Mouse (Mus musculus): Measurements from ENCODE around the gene Mc3r. TPM values are rescaled to one million over a fixed set of nuclear protein-coding genes. Genes with fewer than 3 reads are reported as not detected.

The Mc3r gene
- polyA plus RNA-seq, 1 experiment from 2014 or later = 0.13 TPM

DNA sequence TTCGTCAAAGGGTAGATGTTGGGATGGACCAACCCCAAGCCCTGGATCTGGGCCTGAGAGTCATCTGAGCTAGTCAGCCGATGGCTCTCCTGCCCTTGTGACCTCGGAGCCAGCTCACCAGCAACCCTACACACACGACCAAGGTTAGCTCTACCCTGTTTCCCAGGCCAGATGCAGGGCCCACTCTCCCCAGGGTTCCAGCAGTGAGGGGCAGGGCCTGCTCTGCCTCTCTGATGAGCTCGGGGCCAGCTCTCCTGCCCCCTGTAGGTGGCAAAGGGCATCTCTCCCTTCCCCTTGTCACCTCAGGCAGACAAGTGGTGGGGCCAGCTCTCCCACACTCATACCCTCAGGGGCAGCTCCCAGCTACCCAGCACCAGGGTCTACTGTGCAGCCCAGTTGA lies 29.1 kb upstream of the Mc3r start:
- H3K27ac ChIP-seq (ENCODE audit: low read depth, low read length) = no peak overlapping the region
- WGBS (ENCODE audit: insufficient replicate concordance) = 55% methylated on average over 5 of the region's 5 CpGs
- no peaks in the 10 kb centered on the region for H3K9me3 ChIP-seq (replicated peaks; ENCODE audit: control insufficient read depth, low read length)
- peaks cover 3% of the 10 kb centered on the region; the same call in 1 of the 2 replicates for H3K27me3 ChIP-seq (ENCODE audit: control insufficient read depth, insufficient read depth, low read length)
- ATAC-seq (replicated peaks; ENCODE audit: insufficient number of reproducible peaks, low FRiP score, low TSS enrichment) = no peak
- H3K4me1 ChIP-seq (ENCODE audit: control insufficient read depth, insufficient read depth, low read length) = no peaks in the 10 kb centered on the region
- H3K36me3 ChIP-seq (ENCODE audit: control insufficient read depth, insufficient read depth, low read length) = no peaks in the 10 kb centered on the region
- H3K4me2 ChIP-seq = no peak overlapping the region
- H3K4me3 ChIP-seq (ENCODE audit: low read depth, low read length) = no peak overlapping the region
- no peak overlapping the region for H3K9ac ChIP-seq (ENCODE audit: low read depth, low read length)

DNA sequence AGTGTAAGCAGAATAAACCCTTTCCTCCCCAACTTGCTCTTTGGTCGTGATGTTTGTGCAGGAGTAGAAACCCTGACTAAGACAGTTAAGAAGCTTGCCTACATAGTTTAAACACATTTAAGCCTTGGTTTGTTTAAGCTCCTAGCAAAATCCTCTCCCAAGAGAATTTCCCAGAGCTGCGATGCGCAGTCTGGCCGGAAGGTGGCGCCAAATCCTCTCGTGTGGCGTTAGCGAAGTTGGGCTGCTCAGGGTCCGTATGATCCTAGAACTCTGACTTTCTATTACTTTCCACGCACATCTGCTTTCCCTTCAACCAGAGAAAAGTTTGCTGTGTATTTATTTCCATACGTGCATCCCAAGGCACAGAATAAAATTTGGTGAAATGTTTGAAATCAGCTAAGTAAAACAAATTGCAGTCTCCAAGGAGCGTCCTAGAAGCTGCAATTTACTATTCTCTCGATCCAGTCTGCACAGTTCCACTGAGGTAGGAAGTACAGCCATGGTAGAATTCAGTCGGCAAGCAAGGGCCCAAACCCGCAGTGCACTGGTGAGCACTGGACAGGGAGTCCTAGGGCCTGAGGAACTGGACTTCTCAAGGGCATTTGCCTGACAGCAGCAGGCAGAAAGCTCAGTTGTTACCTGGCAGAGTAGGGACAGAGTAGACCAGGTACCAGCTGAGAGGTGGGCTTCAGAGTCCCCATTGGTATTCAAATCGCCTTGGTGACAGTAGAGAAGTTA lies 26.5 kb upstream of the Mc3r start:
- 10% methylated on average over 16 of the region's 16 CpGs for WGBS (ENCODE audit: insufficient replicate concordance)
- no peak overlapping the region for H3K4me2 ChIP-seq
- H3K9ac ChIP-seq (ENCODE audit: low read depth, low read length) = no peak overlapping the region
- no peaks in the 10 kb centered on the region for H3K9me3 ChIP-seq (replicated peaks; ENCODE audit: control insufficient read depth, low read length)
- 0 out of 2 replicates have a peak, but pooled peaks have one; percentile 35 for ATAC-seq (replicated peaks; ENCODE audit: insufficient number of reproducible peaks, low FRiP score, low TSS enrichment)
- peaks cover 3% of the 10 kb centered on the region; the same call in 1 of the 2 replicates for H3K27me3 ChIP-seq (ENCODE audit: control insufficient read depth, insufficient read depth, low read length)
- no peaks in the 10 kb centered on the region for H3K4me1 ChIP-seq (ENCODE audit: control insufficient read depth, insufficient read depth, low read length)
- no peak overlapping the region for H3K27ac ChIP-seq (ENCODE audit: low read depth, low read length)
- no peak overlapping the region for H3K4me3 ChIP-seq (ENCODE audit: low read depth, low read length)
- H3K36me3 ChIP-seq (ENCODE audit: control insufficient read depth, insufficient read depth, low read length) = no peaks in the 10 kb centered on the region

DNA sequence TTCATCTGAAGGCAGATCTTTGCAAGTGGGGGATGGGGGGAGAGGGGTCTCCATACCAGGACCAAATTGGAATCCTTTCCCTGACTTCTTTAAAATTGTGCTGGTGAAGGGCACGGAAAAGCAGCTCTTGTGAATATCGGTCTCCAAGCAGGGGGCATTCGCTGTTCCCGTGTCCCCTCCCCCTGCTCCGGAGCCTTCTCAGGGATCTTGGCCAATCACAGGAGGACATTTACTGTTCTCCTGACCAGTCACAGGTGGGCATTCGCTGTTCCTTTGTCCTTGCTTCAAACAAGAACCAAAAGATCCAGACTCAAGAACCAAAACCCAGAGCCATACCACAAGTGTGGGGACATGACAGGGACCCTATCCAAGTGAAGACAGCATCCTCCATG lies 25.9 kb upstream of the Mc3r start:
- no peak overlapping the region for H3K9ac ChIP-seq (ENCODE audit: low read depth, low read length)
- no peak for ATAC-seq (replicated peaks; ENCODE audit: insufficient number of reproducible peaks, low FRiP score, low TSS enrichment)
- no peaks in the 10 kb centered on the region for H3K36me3 ChIP-seq (ENCODE audit: control insufficient read depth, insufficient read depth, low read length)
- no peak overlapping the region for H3K4me3 ChIP-seq (ENCODE audit: low read depth, low read length)
- no peak overlapping the region for H3K27ac ChIP-seq (ENCODE audit: low read depth, low read length)
- WGBS (ENCODE audit: insufficient replicate concordance) = 21% methylated on average over 6 of the region's 6 CpGs
- no peaks in the 10 kb centered on the region for H3K9me3 ChIP-seq (replicated peaks; ENCODE audit: control insufficient read depth, low read length)
- no peak overlapping the region for H3K4me2 ChIP-seq
- peaks cover 3% of the 10 kb centered on the region; the same call in 1 of the 2 replicates for H3K27me3 ChIP-seq (ENCODE audit: control insufficient read depth, insufficient read depth, low read length)
- H3K4me1 ChIP-seq (ENCODE audit: control insufficient read depth, insufficient read depth, low read length) = no peaks in the 10 kb centered on the region

DNA sequence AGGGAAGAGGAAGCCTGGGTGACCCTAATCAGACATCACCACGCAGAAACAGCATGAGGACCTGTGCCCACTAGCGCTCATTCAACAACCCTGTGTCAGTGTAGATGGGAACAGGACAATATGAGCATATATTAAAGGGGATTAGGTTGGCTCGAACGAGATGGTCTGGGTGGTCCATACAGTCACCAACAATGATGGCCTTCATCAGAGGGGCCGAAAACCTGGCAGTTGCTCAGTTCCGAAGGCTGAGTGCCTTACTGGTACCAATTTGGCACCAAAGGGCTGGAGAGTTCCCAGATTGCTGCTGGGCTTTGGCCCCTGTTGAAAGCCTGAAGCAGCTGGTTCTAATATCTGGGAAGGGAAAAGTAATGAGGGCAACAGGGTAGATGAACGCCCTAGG lies 25.4 kb upstream of the Mc3r start:
- Histone ChIP-seq H3K4me3 (ENCODE audit: low read depth, low read length) (no peak overlapping the region), H3K9ac (ENCODE audit: low read depth, low read length) (no peak overlapping the region), H3K36me3 (ENCODE audit: control insufficient read depth, insufficient read depth, low read length) (no peaks in the 10 kb centered on the region), H3K4me2 (no peak overlapping the region), H3K27ac (ENCODE audit: low read depth, low read length) (no peak overlapping the region), H3K27me3 (ENCODE audit: control insufficient read depth, insufficient read depth, low read length) (peaks cover 3% of the 10 kb centered on the region; the same call in 1 of the 2 replicates), H3K9me3 (replicated peaks; ENCODE audit: control insufficient read depth, low read length) (no peaks in the 10 kb centered on the region), H3K4me1 (ENCODE audit: control insufficient read depth, insufficient read depth, low read length) (no peaks in the 10 kb centered on the region)
- ATAC-seq (replicated peaks; ENCODE audit: insufficient number of reproducible peaks, low FRiP score, low TSS enrichment) = no peak
- 75% methylated on average over 7 of the region's 7 CpGs for WGBS (ENCODE audit: insufficient replicate concordance)

DNA sequence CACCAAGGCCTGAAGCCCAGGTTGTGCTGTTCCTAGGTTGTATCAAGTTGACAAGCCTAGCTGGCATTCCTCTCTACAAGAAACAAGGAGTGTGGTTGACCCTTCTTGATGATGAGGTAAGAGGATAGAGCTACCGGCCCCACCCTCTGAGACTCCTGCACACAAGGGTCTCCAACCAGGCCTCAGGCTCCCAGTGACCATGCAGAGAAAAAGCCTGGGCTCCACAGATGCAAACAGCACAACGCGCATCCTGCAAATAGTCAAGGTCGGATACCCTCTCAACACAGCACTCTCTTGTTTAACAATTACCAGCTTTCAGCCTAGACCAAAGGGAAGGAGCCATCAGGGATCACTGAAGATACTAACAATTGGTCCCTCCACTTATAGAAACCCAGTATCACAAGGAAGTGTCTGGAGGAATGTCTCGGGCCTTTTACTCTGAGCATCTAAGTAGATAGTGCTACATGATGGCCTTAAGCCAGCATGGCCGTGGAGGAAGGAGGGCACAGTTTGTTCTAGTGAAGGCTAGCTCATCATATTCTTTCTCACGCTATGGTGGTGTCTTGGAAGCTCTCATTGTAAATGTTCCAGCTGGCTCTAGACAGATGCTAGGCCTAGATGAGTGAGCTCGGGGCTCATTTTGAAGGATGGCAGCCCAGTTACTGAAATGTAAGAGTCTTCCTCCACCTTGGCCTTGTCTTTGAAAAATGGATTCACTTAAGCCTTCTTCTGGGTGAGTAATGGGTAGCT lies 24.7 kb upstream of the Mc3r start:
- H3K27ac ChIP-seq (ENCODE audit: low read depth, low read length) = no peak overlapping the region
- no peaks in the 10 kb centered on the region for H3K4me1 ChIP-seq (ENCODE audit: control insufficient read depth, insufficient read depth, low read length)
- no peaks in the 10 kb centered on the region for H3K9me3 ChIP-seq (replicated peaks; ENCODE audit: control insufficient read depth, low read length)
- no peak overlapping the region for H3K4me2 ChIP-seq
- no peaks in the 10 kb centered on the region for H3K36me3 ChIP-seq (ENCODE audit: control insufficient read depth, insufficient read depth, low read length)
- H3K9ac ChIP-seq (ENCODE audit: low read depth, low read length) = no peak overlapping the region
- ATAC-seq (replicated peaks; ENCODE audit: insufficient number of reproducible peaks, low FRiP score, low TSS enrichment) = no peak
- H3K27me3 ChIP-seq (ENCODE audit: control insufficient read depth, insufficient read depth, low read length) = peaks cover 3% of the 10 kb centered on the region; the same call in 1 of the 2 replicates
- H3K4me3 ChIP-seq (ENCODE audit: low read depth, low read length) = no peak overlapping the region
- WGBS (ENCODE audit: insufficient replicate concordance) = 80% methylated on average over 8 of the region's 8 CpGs

DNA sequence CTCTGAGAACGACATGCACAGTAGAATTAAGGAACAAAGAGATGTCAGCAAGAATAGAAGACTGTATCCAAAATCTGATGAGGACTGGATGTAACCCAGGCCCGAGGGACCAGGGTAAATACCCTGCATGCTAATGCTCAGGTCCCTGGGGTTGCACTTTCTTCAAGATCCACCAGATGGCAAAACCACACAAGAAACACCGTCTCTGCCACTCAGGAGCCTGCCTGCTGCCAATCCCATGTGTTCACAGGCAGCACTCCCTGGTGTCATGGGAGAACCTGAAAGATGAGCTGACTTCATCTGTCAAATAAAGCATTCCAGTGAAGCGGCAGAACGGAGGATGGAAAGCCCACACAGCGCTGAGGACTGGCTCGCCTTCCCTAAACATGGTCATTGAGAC lies 21.3 kb upstream of the Mc3r start:
- 37% methylated on average over 7 of the region's 7 CpGs for WGBS (ENCODE audit: insufficient replicate concordance)
- H3K4me3 ChIP-seq (ENCODE audit: low read depth, low read length) = no peak overlapping the region
- ATAC-seq (replicated peaks; ENCODE audit: insufficient number of reproducible peaks, low FRiP score, low TSS enrichment) = no peak

DNA sequence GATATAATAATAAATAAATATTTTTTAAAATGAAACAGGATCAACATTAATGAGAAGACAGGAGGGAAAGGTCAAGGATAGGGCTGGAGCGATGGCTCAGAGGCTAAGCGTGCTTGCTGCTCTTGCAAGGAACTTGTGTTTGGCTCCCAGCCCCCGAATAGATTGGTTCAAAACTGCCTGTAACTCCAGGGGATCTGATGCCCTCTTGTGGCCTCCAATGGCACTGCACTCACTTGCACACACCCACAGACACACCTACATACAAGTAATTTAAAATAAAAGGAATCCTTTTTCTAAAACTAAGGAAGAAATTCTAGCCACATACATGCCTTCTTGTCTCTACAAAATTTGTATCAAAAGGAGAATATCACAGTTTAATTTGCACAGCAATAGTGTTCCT lies 20.5 kb upstream of the Mc3r start:
- no peak for ATAC-seq (replicated peaks; ENCODE audit: insufficient number of reproducible peaks, low FRiP score, low TSS enrichment)

More for the DNA sequence above, 21.3 kb upstream of the Mc3r start:
- H3K36me3 ChIP-seq (ENCODE audit: control insufficient read depth, insufficient read depth, low read length) = no peaks in the 10 kb centered on the region
- H3K27ac ChIP-seq (ENCODE audit: low read depth, low read length) = no peak overlapping the region
- H3K4me1 ChIP-seq (ENCODE audit: control insufficient read depth, insufficient read depth, low read length) = peaks cover 11% of the 10 kb centered on the region
- H3K27me3 ChIP-seq (ENCODE audit: control insufficient read depth, insufficient read depth, low read length) = peaks cover 3% of the 10 kb centered on the region
- H3K9ac ChIP-seq (ENCODE audit: low read depth, low read length) = no peak overlapping the region
- no peak overlapping the region for H3K4me2 ChIP-seq
- H3K9me3 ChIP-seq (replicated peaks; ENCODE audit: control insufficient read depth, low read length) = no peaks in the 10 kb centered on the region

DNA sequence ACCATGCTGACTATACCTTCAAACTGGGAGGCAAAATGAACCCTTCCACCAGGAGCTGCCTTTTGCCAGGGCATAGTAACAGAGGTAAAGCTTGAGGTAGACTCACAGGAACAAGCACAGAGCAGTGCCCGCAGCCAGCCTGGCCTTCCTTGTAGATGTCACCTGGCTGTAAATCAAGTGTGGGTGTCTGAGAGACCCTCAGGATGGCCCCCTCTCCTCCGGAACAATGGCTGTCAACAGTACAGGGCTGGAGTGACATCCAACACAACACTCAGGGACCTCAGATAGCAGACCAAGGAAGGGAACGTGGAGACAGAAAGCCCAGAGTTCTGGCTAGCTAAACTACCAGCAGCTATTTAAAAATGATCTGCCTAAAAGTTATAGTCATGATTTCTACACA lies 19.1 kb upstream of the Mc3r start:
- peak overlapping the region; percentile 34; the same call in 1 of the 2 replicates for H3K9ac ChIP-seq (ENCODE audit: low read depth, low read length)
- H3K9me3 ChIP-seq (replicated peaks; ENCODE audit: control insufficient read depth, low read length) = no peaks in the 10 kb centered on the region
- 22% methylated on average over 3 of the region's 3 CpGs for WGBS (ENCODE audit: insufficient replicate concordance)
- no peak overlapping the region for H3K4me3 ChIP-seq (ENCODE audit: low read depth, low read length)
- H3K27me3 ChIP-seq (ENCODE audit: control insufficient read depth, insufficient read depth, low read length) = no peaks in the 10 kb centered on the region; the same call in 1 of the 2 replicates
- H3K4me2 ChIP-seq = peak overlapping the region; percentile 41
- no peaks in the 10 kb centered on the region for H3K36me3 ChIP-seq (ENCODE audit: control insufficient read depth, insufficient read depth, low read length)
- peak overlapping the region; percentile 46 for H3K27ac ChIP-seq (ENCODE audit: low read depth, low read length)
- H3K4me1 ChIP-seq (ENCODE audit: control insufficient read depth, insufficient read depth, low read length) = peaks cover 11% of the 10 kb centered on the region
- 0 out of 2 replicates have a peak, but pooled peaks have one; percentile 57 for ATAC-seq (replicated peaks; ENCODE audit: insufficient number of reproducible peaks, low FRiP score, low TSS enrichment)

More for the DNA sequence above, 20.5 kb upstream of the Mc3r start:
- 95% methylated on average over 3 of the region's 3 CpGs for WGBS (ENCODE audit: insufficient replicate concordance)
- Histone ChIP-seq H3K4me1 (ENCODE audit: control insufficient read depth, insufficient read depth, low read length) (peaks cover 11% of the 10 kb centered on the region), H3K4me3 (ENCODE audit: low read depth, low read length) (no peak overlapping the region), H3K4me2 (no peak overlapping the region), H3K9ac (ENCODE audit: low read depth, low read length) (no peak overlapping the region), H3K9me3 (replicated peaks; ENCODE audit: control insufficient read depth, low read length) (no peaks in the 10 kb centered on the region), H3K27me3 (ENCODE audit: control insufficient read depth, insufficient read depth, low read length) (no peaks in the 10 kb centered on the region; the same call in none of the 2 replicates), H3K36me3 (ENCODE audit: control insufficient read depth, insufficient read depth, low read length) (no peaks in the 10 kb centered on the region), H3K27ac (ENCODE audit: low read depth, low read length) (no peak overlapping the region)

Measured in heart, embryonic 11.5 days (tissue).